Mouse (Mus musculus) MEL (cell line): ENCODE results near the gene Tmem240. TPM values are rescaled to one million over a fixed set of nuclear protein-coding genes. Genes with fewer than 3 reads are reported as not detected.
"Not testable (repeated sequence)": the region's sequence is repeated elsewhere in the genome, so short reads cannot be mapped to it uniquely, and the experiment has no call there.

ENCODE experiments used
- DNase-seq: peaks from one replicate; pipeline ENCODE4 v3.0.0; 2011; ENCODE audit warnings: low read depth, low spot score
- H3K27ac ChIP-seq: 2 replicates; pipeline ENCODE4 v1.5.1; 2012; ENCODE audit warnings: low read depth, mild to moderate bottlenecking, control low read depth, low read length, moderate library complexity; ENCODE audit not compliant: control insufficient read depth
- H3K27me3 ChIP-seq, 2 experiments: fragments of 150-350 bp in 1 of 2; sonication (generic) in 1 of 2; 2 replicates each; pipeline ENCODE4 v1.6.1; 2012; ENCODE audit warnings: low read length in 2 of 2, mild to moderate bottlenecking in 2 of 2, improper control_type of control experiment in 1 of 2, moderate library complexity in 1 of 2; ENCODE audit not compliant: insufficient read depth in 2 of 2, control insufficient read depth in 1 of 2
- H3K36me3 ChIP-seq, 2 experiments: 2 replicates each; pipeline ENCODE4 v1.6.1; 2012 to 2014; ENCODE audit warnings: low read length in 2 of 2, improper control_type of control experiment in 1 of 2, inconsistent platforms in 1 of 2, mild to moderate bottlenecking in 1 of 2; ENCODE audit not compliant: insufficient read depth in 2 of 2, control insufficient read depth in 1 of 2
- H3K4me1 ChIP-seq, 2 experiments: fragments of 150-350 bp in 1 of 2; sonication (generic) in 1 of 2; 2 replicates each; pipeline ENCODE4 v1.6.1; 2012; ENCODE audit warnings: low read length in 2 of 2, improper control_type of control experiment in 1 of 2, mild to moderate bottlenecking in 1 of 2; ENCODE audit not compliant: insufficient read depth in 2 of 2, control insufficient read depth in 1 of 2
- H3K4me3 ChIP-seq, 2 experiments: fragments of 150-350 bp in 1 of 2; sonication (generic) in 1 of 2; 2 replicates each; pipeline ENCODE4 v1.5.1; 2012; ENCODE audit warnings: low read depth in 2 of 2, low read length in 2 of 2, mild to moderate bottlenecking in 2 of 2, moderate library complexity in 2 of 2, control low read depth in 1 of 2, improper control_type of control experiment in 1 of 2; ENCODE audit not compliant: control insufficient read depth in 1 of 2, insufficient read depth in 1 of 2
- H3K79me2 ChIP-seq: 2 replicates; pipeline ENCODE4 v1.6.1; 2012; ENCODE audit warnings: mild to moderate bottlenecking, low read length, moderate library complexity; ENCODE audit not compliant: control insufficient read depth, poor library complexity, insufficient read depth
- H3K9ac ChIP-seq: 2 replicates; pipeline ENCODE4 v1.6.1; 2012; ENCODE audit warnings: low read depth, mild to moderate bottlenecking, control low read depth, low read length, moderate library complexity; ENCODE audit not compliant: control insufficient read depth, poor library complexity, severe bottlenecking
- H3K9me3 ChIP-seq: fragments of 150-350 bp; sonication (generic); replicated peaks from 2 replicates; pipeline ENCODE4 v1.6.1; 2012; ENCODE audit warnings: mild to moderate bottlenecking, low read length, improper control_type of control experiment, moderate library complexity; ENCODE audit not compliant: insufficient read depth
- GABPA ChIP-seq: IDR thresholded peaks from 2 replicates; pipeline ENCODE4 v1.6.1; 2012; ENCODE audit warnings: low read depth, mild to moderate bottlenecking, inconsistent platforms, low read length, improper control_type of control experiment, moderate library complexity
- GATA1 ChIP-seq: IDR thresholded peaks from 2 replicates; pipeline ENCODE4 v1.6.1; 2011; ENCODE audit warnings: low read depth, low read length, improper control_type of control experiment
- MYB ChIP-seq: IDR thresholded peaks from 2 replicates; pipeline ENCODE4 v1.6.1; 2011; ENCODE audit warnings: mild to moderate bottlenecking, low read depth, low read length, improper control_type of control experiment
- MYC ChIP-seq: IDR thresholded peaks from 2 replicates; pipeline ENCODE4 v1.6.1; 2011; ENCODE audit warnings: low read depth, mild to moderate bottlenecking, low read length, improper control_type of control experiment, moderate library complexity
- NELFE ChIP-seq: IDR thresholded peaks from 2 replicates; pipeline ENCODE4 v1.6.1; 2011; ENCODE audit warnings: low read depth, low read length, improper control_type of control experiment
- POLR2A ChIP-seq, 2 experiments: IDR thresholded peaks; 2 replicates each; pipeline ENCODE4 v1.6.1; 2011 to 2012; ENCODE audit warnings: low read length in 2 of 2, mild to moderate bottlenecking in 2 of 2, control low read depth in 1 of 2, improper control_type of control experiment in 1 of 2, low read depth in 1 of 2, moderate library complexity in 1 of 2; ENCODE audit not compliant: control insufficient read depth in 1 of 2, insufficient read depth in 1 of 2, poor library complexity in 1 of 2
- POLR2AphosphoS2 ChIP-seq: IDR thresholded peaks from 2 replicates; pipeline ENCODE4 v1.6.1; 2011; ENCODE audit warnings: low read length, improper control_type of control experiment
- SIN3A ChIP-seq: IDR thresholded peaks from 2 replicates; pipeline ENCODE4 v1.6.1; 2012; ENCODE audit warnings: low read length, improper control_type of control experiment, inconsistent platforms
- UBTF ChIP-seq: IDR thresholded peaks from 2 replicates; pipeline ENCODE4 v1.6.1; 2012; ENCODE audit warnings: low read depth, mild to moderate bottlenecking, inconsistent platforms, low read length, improper control_type of control experiment, moderate library complexity, borderline replicate concordance; ENCODE audit not compliant: insufficient read depth
- polyA plus RNA-seq, 2 experiments: library from polyadenylated mRNA; stranded (reverse) in 1 of 2; unstranded in 1 of 2; fragments of >175 nt in 1 of 2; fragments of >200 nt in 1 of 2; gene quantifications; 2 replicates each; pipeline versions ENCODE4 v1.2.1 to v1.2.4; 2012; ENCODE audit warnings: low replicate concordance in 2 of 2, low read depth in 1 of 2; ENCODE audit not compliant: insufficient read length in 2 of 2, insufficient read depth in 1 of 2, missing spikeins in 1 of 2
- total RNA-seq: library from RNA; depleted of rRNA; stranded (reverse); fragments of 300-350 nt; gene quantifications from 2 replicates; pipeline ENCODE4 v1.2.3, GENCODE M21; 2012

Gene Tmem240
- total and polyA plus RNA-seq, 3 experiments = 0.27 to 0.33 TPM; not detected in 1

DNA sequence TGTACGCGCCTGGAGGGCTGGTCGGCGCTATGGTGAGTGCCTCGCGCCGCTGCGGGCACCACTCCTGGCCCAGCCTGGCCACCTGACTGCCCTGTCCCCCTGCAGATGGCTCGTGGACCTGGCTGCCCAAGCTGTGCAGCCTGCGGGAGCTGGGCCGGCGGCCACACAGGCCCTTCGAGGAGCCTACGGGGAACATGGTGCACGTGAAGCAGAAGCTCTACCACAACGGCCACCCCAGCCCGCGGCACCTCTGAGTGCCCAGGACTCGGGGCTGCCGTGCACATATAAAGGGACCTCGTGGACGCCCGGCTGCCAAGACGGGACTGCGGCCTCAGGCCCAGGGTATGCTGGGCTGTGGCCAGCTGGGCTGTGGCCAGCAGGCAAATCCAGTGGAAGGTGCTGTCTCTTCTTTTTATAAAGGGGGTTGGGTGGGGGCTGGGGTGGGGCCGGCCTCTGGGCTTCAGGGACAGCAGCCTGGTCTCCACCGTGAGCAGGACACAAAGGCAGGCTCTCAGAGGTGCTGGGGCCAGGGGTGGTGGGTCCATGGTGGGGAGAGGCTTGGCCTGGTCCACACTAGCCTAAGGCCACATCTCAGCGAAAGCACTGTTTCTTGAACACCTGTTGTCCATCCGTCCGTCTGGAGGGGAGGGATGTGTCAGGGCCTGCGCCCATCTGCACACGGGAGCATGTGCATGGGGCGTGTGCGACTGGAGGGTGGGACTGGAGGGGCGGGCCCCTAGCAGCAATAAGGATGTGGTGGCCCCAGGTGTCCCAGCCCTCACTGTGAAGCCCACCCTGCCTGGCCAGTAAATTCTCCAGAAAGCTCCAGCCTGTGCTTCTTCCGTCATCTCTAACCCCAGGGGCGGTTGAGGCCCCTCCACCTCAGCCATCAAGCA, 5.4 kb downstream of the Tmem240 start:
- Histone ChIP-seq H3K4me1 (0 out of 4 replicates have a peak, but pooled peaks cover 0 to 5% of the 10 kb centered on the region in 2 experiments), H3K4me3 (no peak overlapping the region), H3K36me3 (peaks cover 0 to 15% of the 10 kb centered on the region in 2 experiments; a peak in 2 of 4 replicates), H3K27ac (no peak overlapping the region), H3K9ac (no peak overlapping the region), H3K9me3 (no peaks in the 10 kb centered on the region), H3K79me2 (peaks cover 3% of the 10 kb centered on the region; the same call in 1 of the 2 replicates), H3K27me3 (no peaks in the 10 kb centered on the region)
- DNase-seq = no peak
- TF ChIP-seq POLR2A (IDR thresholded peaks at IDR 0.05; ENCODE audit: control insufficient read depth in 1 of 2, insufficient read depth in 1 of 2, low read depth in 1 of 2, low read length in 2 of 2, poor library complexity in 1 of 2) (peak in 1 of 2 experiments; percentile 41; a peak in 1 of 4 replicates), UBTF (no peak), POLR2AphosphoS2 (peak; percentile 43)
- TF ChIP-seq, all 39 proteins: peak for 2

DNA sequence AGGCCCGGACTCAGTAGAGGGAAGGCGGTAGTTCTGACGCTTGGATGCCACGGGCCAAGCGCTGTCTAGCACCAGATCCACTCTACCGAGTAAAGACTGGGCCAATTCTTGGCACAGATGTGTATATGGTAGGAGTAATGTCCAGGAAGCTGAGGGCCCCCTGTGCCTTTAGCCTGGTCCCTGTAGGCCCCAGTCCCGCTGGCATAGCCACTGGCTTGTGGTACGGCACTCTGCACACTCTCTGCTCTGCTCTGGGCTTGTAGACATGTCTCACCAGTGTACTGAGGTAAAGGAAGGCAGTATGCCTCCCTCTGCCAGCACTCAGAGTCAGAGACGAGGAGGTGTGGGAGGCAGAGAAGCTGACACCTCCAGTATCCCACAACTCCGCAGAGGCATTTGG, 6.1 kb downstream of the Tmem240 start:
- not testable (repeated sequence) for H3K4me1 ChIP-seq, H3K27me3 ChIP-seq, H3K27ac ChIP-seq, DNase-seq, H3K79me2 ChIP-seq, H3K9me3 ChIP-seq, H3K9ac ChIP-seq, H3K4me3 ChIP-seq
- H3K36me3 ChIP-seq = peaks cover 0 to 16% of the 10 kb centered on the region in 2 experiments; a peak in 2 of 4 replicates

DNA sequence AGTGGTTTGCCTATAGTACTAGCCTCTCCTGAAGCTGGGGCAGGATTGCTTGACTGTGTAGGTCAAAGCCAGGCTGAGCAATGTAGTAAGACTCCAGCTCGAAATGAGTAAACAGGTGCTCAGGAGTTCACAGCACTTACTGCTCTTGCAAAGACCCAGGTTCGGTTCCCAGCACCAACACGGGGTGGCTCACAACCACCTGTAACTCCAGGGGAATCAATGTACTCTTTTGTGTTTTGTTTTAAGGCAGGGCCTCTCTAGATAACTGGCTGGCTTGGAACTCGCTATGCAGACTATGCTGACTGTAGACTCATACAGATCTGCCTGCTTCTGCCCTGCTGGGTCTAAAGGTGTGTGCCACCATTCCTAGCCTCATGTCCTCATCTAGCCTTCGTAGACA, 8.1 kb downstream of the Tmem240 start:
- no peaks in the 10 kb centered on the region for H3K27me3 ChIP-seq
- H3K4me1 ChIP-seq = no peaks in the 10 kb centered on the region
- no peaks in the 10 kb centered on the region for H3K79me2 ChIP-seq
- H3K27ac ChIP-seq = no peak overlapping the region
- H3K36me3 ChIP-seq = peaks cover 0 to 18% of the 10 kb centered on the region in 2 experiments; a peak in 2 of 4 replicates
- H3K4me3 ChIP-seq = no peak overlapping the region
- no peak overlapping the region for H3K9ac ChIP-seq
- TF ChIP-seq GABPA = no peak
- no peak for TF ChIP-seq NELFE
- no peak for TF ChIP-seq MYB
- TF ChIP-seq SIN3A = no peak
- no peak for TF ChIP-seq GATA1
- TF ChIP-seq MYC = no peak
- TF ChIP-seq, all 39 proteins: peak for 0
- DNase-seq = no peak
- no peaks in the 10 kb centered on the region for H3K9me3 ChIP-seq
